Mouse (Mus musculus) hindbrain, embryonic 13.5 days (tissue): ENCODE results near the gene Slc2a13. TPM values are rescaled to one million over a fixed set of nuclear protein-coding genes. Genes with fewer than 3 reads are reported as not detected.

ENCODE experiments used
- ATAC-seq: fragments of 200-750 bp; cut with Nextera tagmentation; 2 replicates; pipeline ENCODE4 v1.8.0; 2017; ENCODE audit warnings: moderate TSS enrichment; ENCODE audit not compliant: low FRiP score
- H3K27ac ChIP-seq: fragments of 300-500 bp; sonication (generic); 2 replicates; pipeline ENCODE4 v1.5.1; 2015; ENCODE audit warnings: inconsistent platforms, mild to moderate bottlenecking, moderate library complexity
- H3K27me3 ChIP-seq: fragments of 300-500 bp; sonication (generic); 2 replicates; pipeline ENCODE4 v1.6.1; 2015; ENCODE audit warnings: mild to moderate bottlenecking, inconsistent platforms
- H3K36me3 ChIP-seq: fragments of 300-500 bp; sonication (generic); 2 replicates; pipeline ENCODE4 v1.6.1; 2015; ENCODE audit warnings: mild to moderate bottlenecking, inconsistent platforms
- H3K4me1 ChIP-seq: fragments of 300-500 bp; sonication (generic); replicated peaks from 2 replicates; pipeline ENCODE4 v1.6.1; 2015; ENCODE audit warnings: inconsistent platforms
- H3K4me2 ChIP-seq: fragments of 300-500 bp; sonication (generic); 2 replicates; pipeline ENCODE4 v1.6.1; 2015; ENCODE audit warnings: inconsistent platforms, mild to moderate bottlenecking, moderate library complexity
- H3K4me3 ChIP-seq: fragments of 300-500 bp; sonication (generic); 2 replicates; pipeline ENCODE4 v1.5.1; 2015; ENCODE audit warnings: mild to moderate bottlenecking, inconsistent platforms
- H3K9ac ChIP-seq: fragments of 300-500 bp; sonication (generic); 2 replicates; pipeline ENCODE4 v1.6.1; 2015; ENCODE audit warnings: mild to moderate bottlenecking, inconsistent platforms
- H3K9me3 ChIP-seq: fragments of 300-500 bp; sonication (generic); 2 replicates; pipeline ENCODE4 v1.6.1; 2016; ENCODE audit warnings: inconsistent platforms
- WGBS: fragments of 180-500 bp; shearing (Covaris S2); methylation state at CpG from one replicate; pipeline ENCODE4 v1.1.7; 2015; 5-methylcytosine and 5-hydroxymethylcytosine counted together
- polyA plus RNA-seq: library from polyadenylated mRNA; unstranded; fragments of >200 nt; fragmentation: Nextera tagmentation; extraction: Ambion mirVana; gene quantifications from 2 replicates; pipeline ENCODE4 v1.2.1, GENCODE M21; 2015

Slc2a13 gene
- polyA plus RNA-seq, result 2.9 and 3.4 TPM in 2 replicates

DNA sequence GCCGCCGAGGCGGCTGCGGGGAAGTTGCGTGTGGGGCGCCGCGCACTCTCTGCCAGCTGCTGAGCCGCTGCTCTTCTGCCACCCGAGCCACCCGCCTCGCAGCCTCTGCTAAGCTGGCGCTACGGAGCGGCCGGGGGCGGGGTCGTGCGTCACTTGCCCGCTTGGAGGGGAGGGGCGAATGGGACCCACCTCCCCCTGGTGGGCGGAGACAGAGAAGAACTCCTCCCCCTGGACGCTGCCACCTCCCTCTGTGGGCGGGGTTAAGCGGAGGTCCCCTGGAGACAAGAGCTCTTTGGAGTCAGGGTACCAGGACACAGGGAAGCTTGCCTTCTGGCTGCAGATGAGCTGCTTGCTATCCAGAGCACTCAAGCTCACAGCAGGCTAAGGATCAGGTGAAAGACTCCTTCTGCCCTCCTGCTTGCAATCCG is at the start of gene Slc2a13:
Gene Slc2a13 (minus strand): TSS at position 151 of the 428 bp plus-strand sequence.
- H3K9me3 ChIP-seq, result no peaks in the 10 kb centered on the region
- ATAC-seq, result peak; percentile 96
- H3K27me3 ChIP-seq, result peaks cover 15% of the 10 kb centered on the region
- peaks cover 32% of the 10 kb centered on the region for H3K4me1 ChIP-seq
- H3K4me3 ChIP-seq, result peak within 1 kb of the TSS; percentile 79
- WGBS, result under 1% methylated on average over 26 of the region's 26 CpGs
- H3K27ac ChIP-seq, result peak within 1 kb of the TSS; percentile 89
- H3K4me2 ChIP-seq, result peak within 1 kb of the TSS; percentile 95
- H3K9ac ChIP-seq, result peak within 1 kb of the TSS; percentile 91
- no peaks in the 10 kb centered on the region for H3K36me3 ChIP-seq

GRCm38 (mm10) chr15:91616016-91616415 is 43.0 kb upstream of the Slc2a13 start:
- Histone ChIP-seq H3K9me3 (no peaks in the 10 kb centered on the region), H3K4me2 (no peak overlapping the region), H3K27ac (no peak overlapping the region), H3K36me3 (no peaks in the 10 kb centered on the region), H3K27me3 (no peaks in the 10 kb centered on the region), H3K9ac (no peak overlapping the region), H3K4me1 (no peaks in the 10 kb centered on the region), H3K4me3 (no peak overlapping the region)
- ATAC-seq, result no peak
- 81% methylated on average over 12 of the region's 12 CpGs for WGBS

DNA sequence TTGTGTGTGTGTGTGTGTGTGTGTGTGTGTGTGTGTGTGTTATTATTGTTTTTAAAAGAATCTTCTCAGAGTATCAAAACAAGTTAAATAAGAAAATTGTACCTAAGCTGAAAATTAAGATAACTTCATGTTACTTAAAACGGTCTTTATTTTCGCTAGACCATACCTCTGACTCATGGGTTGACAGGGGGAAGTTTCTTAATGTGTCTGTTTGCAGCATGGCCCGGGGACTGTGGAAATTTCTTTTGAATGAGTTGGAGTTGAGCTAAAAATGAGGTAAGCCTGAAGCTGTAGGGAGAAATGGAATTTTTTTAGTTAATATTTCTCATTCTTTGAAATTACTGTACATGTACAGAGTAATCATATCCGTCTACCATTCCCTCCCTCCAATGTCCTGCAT is 42.5 kb upstream of the Slc2a13 start:
- Histone ChIP-seq H3K4me1 (no peaks in the 10 kb centered on the region), H3K4me3 (no peak overlapping the region), H3K9me3 (no peaks in the 10 kb centered on the region), H3K36me3 (no peaks in the 10 kb centered on the region), H3K27ac (no peak overlapping the region), H3K27me3 (no peaks in the 10 kb centered on the region), H3K9ac (no peak overlapping the region), H3K4me2 (no peak overlapping the region)
- no peak for ATAC-seq
- 92% methylated on average over 4 of the region's 4 CpGs for WGBS

- Histone ChIP-seq H3K4me1 (no peaks in the 10 kb centered on the region), H3K36me3 (no peaks in the 10 kb centered on the region), H3K27me3 (no peaks in the 10 kb centered on the region), H3K9me3 (no peaks in the 10 kb centered on the region), H3K4me2 (no peak overlapping the region), H3K27ac (peak overlapping the region; percentile 64), H3K4me3 (no peak overlapping the region), H3K9ac (no peak overlapping the region)
- ATAC-seq, result no peak
- 81% methylated on average over 11 of the region's 11 CpGs for WGBS
Measured at GRCm38 (mm10) chr15:91613981-91614665, 41.1 kb upstream of the Slc2a13 start.

DNA sequence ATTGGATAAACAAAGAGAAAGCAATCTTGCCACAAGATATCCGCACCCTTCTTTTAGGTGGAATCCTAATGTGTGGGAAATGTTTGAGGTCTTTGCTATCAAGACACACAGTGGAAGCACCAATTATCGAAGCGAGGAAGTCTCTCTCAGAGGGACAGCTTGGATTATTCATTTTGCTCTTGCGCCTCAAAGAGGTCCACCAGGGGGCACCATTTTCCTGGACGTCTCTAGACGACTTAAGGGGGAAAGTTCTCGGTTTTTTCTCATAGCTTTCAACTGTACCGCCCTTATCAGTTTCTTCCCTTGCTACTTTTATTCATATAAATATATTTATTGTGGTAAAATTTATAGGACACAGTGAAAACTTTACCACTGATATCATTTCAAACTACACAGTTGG is 36.7 kb upstream of the Slc2a13 start:
- no peak overlapping the region for H3K4me3 ChIP-seq
- WGBS, result 36% methylated on average over 8 of the region's 8 CpGs
- no peak for ATAC-seq

GRCm38 (mm10) chr15:91608811-91609210 is 35.8 kb upstream of the Slc2a13 start:
- H3K4me2 ChIP-seq, result no peak overlapping the region
- no peak overlapping the region for H3K4me3 ChIP-seq
- ATAC-seq, result no peak
- no peak overlapping the region for H3K27ac ChIP-seq
- H3K36me3 ChIP-seq, result no peaks in the 10 kb centered on the region
- H3K9me3 ChIP-seq, result no peaks in the 10 kb centered on the region
- no peak overlapping the region for H3K9ac ChIP-seq
- H3K27me3 ChIP-seq, result no peaks in the 10 kb centered on the region
- H3K4me1 ChIP-seq, result no peaks in the 10 kb centered on the region
- WGBS, result 79% methylated on average over 2 of the region's 2 CpGs

More for the DNA sequence above, 36.7 kb upstream of the Slc2a13 start:
- Histone ChIP-seq H3K27ac (no peak overlapping the region), H3K9ac (no peak overlapping the region), H3K9me3 (no peaks in the 10 kb centered on the region), H3K4me1 (no peaks in the 10 kb centered on the region), H3K36me3 (no peaks in the 10 kb centered on the region), H3K4me2 (no peak overlapping the region), H3K27me3 (no peaks in the 10 kb centered on the region)

- Histone ChIP-seq H3K9ac (no peak overlapping the region), H3K27me3 (no peaks in the 10 kb centered on the region), H3K36me3 (no peaks in the 10 kb centered on the region), H3K9me3 (no peaks in the 10 kb centered on the region), H3K4me1 (no peaks in the 10 kb centered on the region), H3K4me3 (no peak overlapping the region), H3K4me2 (no peak overlapping the region), H3K27ac (no peak overlapping the region)
- ATAC-seq, result no peak
- WGBS, result 81% methylated on average over 7 of the region's 7 CpGs
Measured at GRCm38 (mm10) chr15:91601197-91601596, 28.1 kb upstream of the Slc2a13 start.

DNA sequence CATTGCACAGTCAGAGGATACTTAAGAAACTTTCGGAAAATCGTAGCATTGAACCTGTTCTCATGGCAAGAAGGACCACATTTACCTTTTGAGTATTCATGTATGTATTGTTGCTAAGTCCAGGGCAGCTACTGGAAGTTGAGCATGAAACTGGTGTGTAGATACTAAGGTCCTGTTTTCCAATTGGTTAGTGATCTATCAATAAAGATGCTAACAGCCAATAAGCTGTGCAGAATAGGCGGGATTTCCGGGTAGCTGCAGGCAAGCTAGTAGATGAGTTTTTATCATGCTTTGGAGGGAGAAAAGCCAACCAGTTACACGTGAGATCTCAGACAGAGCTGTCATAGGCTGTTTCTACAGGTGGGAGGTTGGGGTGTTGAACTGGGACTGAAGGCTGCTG is 24.2 kb upstream of the Slc2a13 start:
- no peak for ATAC-seq
- 89% methylated on average over 5 of the region's 5 CpGs for WGBS

GRCm38 (mm10) chr15:91574492-91574891 is 1.4 kb upstream of the Slc2a13 start:
- no peaks in the 10 kb centered on the region for H3K36me3 ChIP-seq
- no peak overlapping the region for H3K27ac ChIP-seq
- ATAC-seq, result no peak
- no peak overlapping the region for H3K9ac ChIP-seq
- no peak overlapping the region for H3K4me2 ChIP-seq
- no peaks in the 10 kb centered on the region for H3K9me3 ChIP-seq
- H3K27me3 ChIP-seq, result peaks cover 15% of the 10 kb centered on the region
- H3K4me1 ChIP-seq, result peaks cover 32% of the 10 kb centered on the region
- WGBS, result 33% methylated on average over 8 of the region's 8 CpGs
- H3K4me3 ChIP-seq, result no peak overlapping the region

More for the DNA sequence above, 24.2 kb upstream of the Slc2a13 start:
- Histone ChIP-seq H3K27me3 (no peaks in the 10 kb centered on the region), H3K9ac (no peak overlapping the region), H3K9me3 (no peaks in the 10 kb centered on the region), H3K36me3 (no peaks in the 10 kb centered on the region), H3K4me1 (no peaks in the 10 kb centered on the region), H3K27ac (no peak overlapping the region), H3K4me2 (no peak overlapping the region), H3K4me3 (no peak overlapping the region)

GRCm38 (mm10) chr15:91572421-91573069 is 516 bp downstream of the Slc2a13 start:
- peak; percentile 91 for ATAC-seq
- peak overlapping the region; percentile 95 for H3K4me2 ChIP-seq
- H3K36me3 ChIP-seq, result no peaks in the 10 kb centered on the region
- H3K27me3 ChIP-seq, result peaks cover 15% of the 10 kb centered on the region
- peak overlapping the region; percentile 91 for H3K9ac ChIP-seq
- peak overlapping the region; percentile 89 for H3K27ac ChIP-seq
- H3K4me3 ChIP-seq, result peak overlapping the region; percentile 79
- H3K4me1 ChIP-seq, result peaks cover 28% of the 10 kb centered on the region
- under 1% methylated on average over 83 of the region's 91 CpGs for WGBS
- H3K9me3 ChIP-seq, result no peaks in the 10 kb centered on the region

DNA sequence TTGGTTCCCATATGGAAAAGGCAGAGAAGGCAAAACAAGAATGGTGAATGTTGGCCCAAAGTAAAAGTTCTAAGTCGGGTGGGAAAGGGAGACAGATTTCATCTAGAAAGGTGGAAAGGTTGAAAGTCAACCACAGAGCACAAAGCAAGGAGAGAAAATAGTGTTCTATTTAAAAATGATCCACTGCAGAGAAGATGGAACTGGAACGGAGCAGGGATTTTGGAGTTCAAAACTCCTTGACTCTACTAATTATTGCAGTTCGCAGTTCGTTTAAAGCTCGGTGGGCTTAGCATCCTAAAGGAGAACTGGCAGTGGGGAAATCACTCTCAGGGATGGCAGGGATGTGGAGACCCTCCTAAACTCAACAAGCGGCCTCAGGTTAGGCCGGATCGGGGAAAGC is 1.1 kb downstream of the Slc2a13 start:
- no peak for ATAC-seq
- no peak overlapping the region for H3K27ac ChIP-seq
- H3K4me1 ChIP-seq, result peaks cover 28% of the 10 kb centered on the region
- H3K4me3 ChIP-seq, result peak overlapping the region; percentile 79
- H3K9ac ChIP-seq, result peak overlapping the region; percentile 91
- peaks cover 15% of the 10 kb centered on the region for H3K27me3 ChIP-seq
- WGBS, result 9% methylated on average over 8 of the region's 8 CpGs
- H3K36me3 ChIP-seq, result no peaks in the 10 kb centered on the region
- peak overlapping the region; percentile 95 for H3K4me2 ChIP-seq
- H3K9me3 ChIP-seq, result no peaks in the 10 kb centered on the region

GRCm38 (mm10) chr15:91566784-91567183 is 6.3 kb downstream of the Slc2a13 start:
- no peak overlapping the region for H3K4me2 ChIP-seq
- no peak for ATAC-seq
- H3K9me3 ChIP-seq, result no peaks in the 10 kb centered on the region
- 78% methylated on average over 8 of the region's 8 CpGs for WGBS
- no peak overlapping the region for H3K4me3 ChIP-seq
- no peak overlapping the region for H3K9ac ChIP-seq
- peaks cover 13% of the 10 kb centered on the region for H3K27me3 ChIP-seq
- H3K4me1 ChIP-seq, result peaks cover 20% of the 10 kb centered on the region
- H3K36me3 ChIP-seq, result no peaks in the 10 kb centered on the region
- no peak overlapping the region for H3K27ac ChIP-seq
